Mouse (Mus musculus): ENCODE measurements around the gene Ppp4r2.

DNA sequence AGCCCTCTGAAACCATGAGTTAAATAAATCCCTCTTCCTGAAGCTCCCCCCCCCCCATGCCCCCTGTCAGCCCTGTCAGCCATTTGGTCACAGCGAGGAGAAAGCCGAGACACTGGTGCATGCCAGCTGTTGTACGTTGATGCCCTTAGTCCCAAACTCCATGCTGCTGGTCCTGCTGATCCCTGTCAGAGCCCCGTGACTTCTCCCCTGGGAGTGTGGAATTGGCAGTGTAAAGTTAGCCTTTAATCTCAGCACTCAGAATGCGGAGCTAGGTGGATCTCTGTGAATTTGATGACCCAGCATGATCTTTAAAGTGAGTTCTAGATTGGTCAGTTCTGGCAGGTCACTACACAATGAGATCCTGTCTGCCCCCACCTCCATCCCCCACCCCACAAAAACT is 3.7 kb upstream of the Ppp4r2 start:
- no peak for TF ChIP-seq CTCF (IDR thresholded peaks at IDR 0.05; ENCODE audit: low read depth, low read length)
- TF ChIP-seq GATA1 (IDR thresholded peaks at IDR 0.05; ENCODE audit: borderline replicate concordance, low read length): no peak
- no peak for TF ChIP-seq GATA2 (IDR thresholded peaks at IDR 0.05; ENCODE audit: borderline replicate concordance, low read depth, low read length)

Measured in G1E (cell line).